Mouse (Mus musculus): ENCODE results near the gene Mrps6. TPM values are rescaled to one million over a fixed set of nuclear protein-coding genes. Genes with fewer than 3 reads are reported as not detected.

Gene Mrps6
- polyA plus RNA-seq, 1 experiment, result 64.2 TPM

- Histone ChIP-seq H3K27ac (ENCODE audit: insufficient read depth, low read length) (no peak overlapping the region), H3K9ac (ENCODE audit: low read depth, poor library complexity, severe bottlenecking) (peak overlapping the region; percentile 94), H3K4me3 (ENCODE audit: low read depth, low read length) (peak overlapping the region; percentile 82), H3K36me3 (ENCODE audit: control insufficient read depth, insufficient read depth, low read length, poor library complexity, severe bottlenecking) (peaks cover 5% of the 10 kb centered on the region; the same call in 1 of the 2 replicates), H3K27me3 (ENCODE audit: control insufficient read depth, insufficient read depth, low read length, poor library complexity, severe bottlenecking) (no peaks in the 10 kb centered on the region), H3K4me1 (ENCODE audit: control insufficient read depth, insufficient read depth, low read length) (no peaks in the 10 kb centered on the region), H3K9me3 (replicated peaks; ENCODE audit: control insufficient read depth, insufficient read depth, low read length, poor library complexity, severe bottlenecking) (no peaks in the 10 kb centered on the region)
- TF ChIP-seq CTCF (IDR thresholded peaks at IDR 0.05; ENCODE audit: low read depth, low read length), result no peak
- TF ChIP-seq EP300 (IDR thresholded peaks at IDR 0.05; ENCODE audit: insufficient read depth, low read depth, low read length), result no peak
- no peak for TF ChIP-seq POLR2A (IDR thresholded peaks at IDR 0.05; ENCODE audit: insufficient read depth, low read length)
These were observed 862 bp downstream of the Mrps6 start for GRCm38 (mm10) chr16:92058644-92059620.

DNA sequence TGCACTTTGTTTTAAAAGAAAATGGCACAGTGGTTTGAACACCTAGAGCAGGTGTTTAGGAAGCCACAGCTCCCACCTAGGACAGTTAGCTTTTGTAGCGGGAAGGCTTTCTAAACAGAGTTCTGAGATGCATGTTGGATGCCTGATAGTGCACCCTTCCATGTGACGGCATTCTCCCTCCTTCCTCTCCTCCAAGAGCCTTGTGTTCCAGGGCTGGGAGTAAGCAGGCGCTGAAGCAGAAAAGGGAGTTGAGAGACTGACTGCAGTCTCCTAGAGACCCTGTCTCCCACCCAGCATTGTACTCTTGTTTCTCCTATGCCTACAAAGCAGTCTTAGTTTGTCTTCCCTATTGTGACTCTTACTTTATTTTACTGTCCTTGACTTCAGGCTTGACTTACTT lies 2.1 kb downstream of the Mrps6 start:
- H3K9ac ChIP-seq (ENCODE audit: low read depth, poor library complexity, severe bottlenecking), result no peak overlapping the region
- no peaks in the 10 kb centered on the region for H3K27me3 ChIP-seq (ENCODE audit: control insufficient read depth, insufficient read depth, low read length, poor library complexity, severe bottlenecking)
- TF ChIP-seq POLR2A (IDR thresholded peaks at IDR 0.05; ENCODE audit: insufficient read depth, low read length), result no peak
- TF ChIP-seq CTCF (IDR thresholded peaks at IDR 0.05; ENCODE audit: low read depth, low read length), result no peak
- no peak for TF ChIP-seq EP300 (IDR thresholded peaks at IDR 0.05; ENCODE audit: insufficient read depth, low read depth, low read length)
- H3K36me3 ChIP-seq (ENCODE audit: control insufficient read depth, insufficient read depth, low read length, poor library complexity, severe bottlenecking), result peaks cover 5% of the 10 kb centered on the region; the same call in 1 of the 2 replicates
- H3K4me1 ChIP-seq (ENCODE audit: control insufficient read depth, insufficient read depth, low read length), result no peaks in the 10 kb centered on the region
- no peak overlapping the region for H3K27ac ChIP-seq (ENCODE audit: insufficient read depth, low read length)
- H3K9me3 ChIP-seq (replicated peaks; ENCODE audit: control insufficient read depth, insufficient read depth, low read length, poor library complexity, severe bottlenecking), result no peaks in the 10 kb centered on the region
- H3K4me3 ChIP-seq (ENCODE audit: low read depth, low read length), result no peak overlapping the region

DNA sequence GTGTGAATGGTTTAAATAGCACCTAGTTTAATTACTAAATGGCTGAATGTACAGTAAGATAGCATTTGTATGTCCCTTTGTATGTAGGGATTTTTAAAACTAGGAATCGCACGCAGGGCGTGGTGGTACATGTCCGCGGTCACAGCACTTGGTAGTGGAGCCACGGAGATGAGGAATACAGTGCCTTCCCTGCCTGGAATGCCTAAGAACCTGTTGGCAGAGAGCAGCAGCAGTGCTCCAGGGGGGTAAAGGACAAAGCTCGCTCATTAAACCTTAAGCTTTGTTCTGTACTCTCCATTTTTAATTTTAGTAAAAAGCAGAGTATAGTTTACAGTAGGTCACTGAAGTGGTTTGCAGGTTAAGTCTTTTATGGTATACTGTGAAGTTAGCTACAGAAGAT lies 3.5 kb downstream of the Mrps6 start:
- Histone ChIP-seq H3K36me3 (ENCODE audit: control insufficient read depth, insufficient read depth, low read length, poor library complexity, severe bottlenecking) (peaks cover 8% of the 10 kb centered on the region), H3K27me3 (ENCODE audit: control insufficient read depth, insufficient read depth, low read length, poor library complexity, severe bottlenecking) (no peaks in the 10 kb centered on the region)

DNA sequence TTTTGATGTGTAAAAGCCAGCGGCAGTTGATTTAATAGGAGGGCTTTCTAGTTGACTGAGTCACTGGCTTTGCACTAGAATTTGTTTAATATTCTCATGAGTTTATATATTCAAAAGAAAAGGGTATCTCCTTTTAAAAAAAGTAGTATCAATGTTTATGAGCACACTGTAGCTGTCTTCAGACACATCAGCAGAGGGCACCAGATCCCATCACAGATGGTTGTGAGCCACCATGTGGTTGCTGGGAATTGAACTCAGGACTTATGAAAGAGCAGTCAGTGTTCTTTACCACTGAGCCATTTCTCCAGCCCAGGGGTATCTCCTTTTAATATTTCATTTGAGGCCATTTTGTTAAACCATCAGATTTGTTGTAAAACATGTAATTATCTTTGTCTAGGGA lies 4.8 kb downstream of the Mrps6 start:
- Histone ChIP-seq H3K4me3 (ENCODE audit: low read depth, low read length) (no peak overlapping the region), H3K4me1 (ENCODE audit: control insufficient read depth, insufficient read depth, low read length) (no peaks in the 10 kb centered on the region), H3K27me3 (ENCODE audit: control insufficient read depth, insufficient read depth, low read length, poor library complexity, severe bottlenecking) (no peaks in the 10 kb centered on the region), H3K9ac (ENCODE audit: low read depth, poor library complexity, severe bottlenecking) (no peak overlapping the region), H3K27ac (ENCODE audit: insufficient read depth, low read length) (no peak overlapping the region), H3K9me3 (replicated peaks; ENCODE audit: control insufficient read depth, insufficient read depth, low read length, poor library complexity, severe bottlenecking) (no peaks in the 10 kb centered on the region), H3K36me3 (ENCODE audit: control insufficient read depth, insufficient read depth, low read length, poor library complexity, severe bottlenecking) (peaks cover 12% of the 10 kb centered on the region)
- TF ChIP-seq CTCF (IDR thresholded peaks at IDR 0.05; ENCODE audit: low read depth, low read length) (no peak), EP300 (IDR thresholded peaks at IDR 0.05; ENCODE audit: insufficient read depth, low read depth, low read length) (no peak), POLR2A (IDR thresholded peaks at IDR 0.05; ENCODE audit: insufficient read depth, low read length) (no peak)

More for the DNA sequence above, 3.5 kb downstream of the Mrps6 start:
- no peaks in the 10 kb centered on the region for H3K4me1 ChIP-seq (ENCODE audit: control insufficient read depth, insufficient read depth, low read length)
- H3K9ac ChIP-seq (ENCODE audit: low read depth, poor library complexity, severe bottlenecking), result no peak overlapping the region
- no peak overlapping the region for H3K4me3 ChIP-seq (ENCODE audit: low read depth, low read length)
- no peak for TF ChIP-seq EP300 (IDR thresholded peaks at IDR 0.05; ENCODE audit: insufficient read depth, low read depth, low read length)
- TF ChIP-seq POLR2A (IDR thresholded peaks at IDR 0.05; ENCODE audit: insufficient read depth, low read length), result no peak
- no peaks in the 10 kb centered on the region for H3K9me3 ChIP-seq (replicated peaks; ENCODE audit: control insufficient read depth, insufficient read depth, low read length, poor library complexity, severe bottlenecking)
- H3K27ac ChIP-seq (ENCODE audit: insufficient read depth, low read length), result no peak overlapping the region

DNA sequence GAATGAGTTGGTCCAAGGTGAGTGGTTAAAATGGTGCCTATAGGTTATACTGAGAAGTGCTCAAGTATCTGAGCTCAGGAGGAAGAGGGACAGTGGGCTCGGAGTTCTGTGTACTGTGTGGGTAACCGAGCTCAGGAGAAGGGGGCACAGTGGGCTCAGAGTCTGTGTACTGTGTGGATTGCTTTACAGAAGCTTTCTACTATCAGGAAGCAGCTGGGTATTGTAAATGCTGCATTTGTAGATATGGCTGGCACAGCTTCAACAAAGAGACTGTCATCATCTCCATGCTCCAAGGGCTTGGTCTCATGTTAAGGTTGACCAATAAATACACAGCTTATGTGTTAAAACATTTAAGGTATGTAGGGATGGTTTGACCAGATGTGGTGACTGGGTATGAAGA lies 6.7 kb downstream of the Mrps6 start:
- no peak overlapping the region for H3K4me3 ChIP-seq (ENCODE audit: low read depth, low read length)
- no peak overlapping the region for H3K9ac ChIP-seq (ENCODE audit: low read depth, poor library complexity, severe bottlenecking)
- peaks cover 3% of the 10 kb centered on the region for H3K4me1 ChIP-seq (ENCODE audit: control insufficient read depth, insufficient read depth, low read length)
- no peak overlapping the region for H3K27ac ChIP-seq (ENCODE audit: insufficient read depth, low read length)
- no peaks in the 10 kb centered on the region for H3K9me3 ChIP-seq (replicated peaks; ENCODE audit: control insufficient read depth, insufficient read depth, low read length, poor library complexity, severe bottlenecking)
- H3K27me3 ChIP-seq (ENCODE audit: control insufficient read depth, insufficient read depth, low read length, poor library complexity, severe bottlenecking), result no peaks in the 10 kb centered on the region
- peaks cover 12% of the 10 kb centered on the region for H3K36me3 ChIP-seq (ENCODE audit: control insufficient read depth, insufficient read depth, low read length, poor library complexity, severe bottlenecking)
- TF ChIP-seq EP300 (IDR thresholded peaks at IDR 0.05; ENCODE audit: insufficient read depth, low read depth, low read length), result no peak
- TF ChIP-seq CTCF (IDR thresholded peaks at IDR 0.05; ENCODE audit: low read depth, low read length), result no peak
- no peak for TF ChIP-seq POLR2A (IDR thresholded peaks at IDR 0.05; ENCODE audit: insufficient read depth, low read length)

DNA sequence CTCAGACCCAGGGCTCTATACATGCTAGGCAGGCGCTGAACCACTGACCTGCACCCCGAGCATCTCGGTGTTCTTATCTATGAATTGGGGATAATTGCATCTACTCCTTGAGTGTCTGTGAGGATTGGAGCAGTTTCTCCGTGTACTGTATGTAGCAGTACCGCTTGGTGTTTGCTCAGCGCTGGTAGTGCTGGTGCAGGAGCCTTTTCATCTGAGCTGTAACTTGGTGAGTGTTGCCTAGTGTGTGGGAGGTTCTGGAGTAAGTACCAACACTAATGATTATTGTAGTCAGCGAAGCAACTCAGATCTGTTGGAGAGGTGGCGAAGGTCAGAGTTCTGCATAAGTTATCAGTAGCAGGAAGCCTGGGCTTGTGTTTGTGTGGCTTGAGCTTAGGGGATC lies 12.3 kb downstream of the Mrps6 start:
- no peak for TF ChIP-seq POLR2A (IDR thresholded peaks at IDR 0.05; ENCODE audit: insufficient read depth, low read length)
- no peak for TF ChIP-seq EP300 (IDR thresholded peaks at IDR 0.05; ENCODE audit: insufficient read depth, low read depth, low read length)
- no peak for TF ChIP-seq CTCF (IDR thresholded peaks at IDR 0.05; ENCODE audit: low read depth, low read length)
- no peak overlapping the region for H3K27ac ChIP-seq (ENCODE audit: insufficient read depth, low read length)
- H3K9ac ChIP-seq (ENCODE audit: low read depth, poor library complexity, severe bottlenecking), result no peak overlapping the region
- H3K4me1 ChIP-seq (ENCODE audit: control insufficient read depth, insufficient read depth, low read length), result peaks cover 3% of the 10 kb centered on the region
- no peaks in the 10 kb centered on the region for H3K27me3 ChIP-seq (ENCODE audit: control insufficient read depth, insufficient read depth, low read length, poor library complexity, severe bottlenecking)
- H3K4me3 ChIP-seq (ENCODE audit: low read depth, low read length), result no peak overlapping the region
- peaks cover 8% of the 10 kb centered on the region; the same call in 1 of the 2 replicates for H3K36me3 ChIP-seq (ENCODE audit: control insufficient read depth, insufficient read depth, low read length, poor library complexity, severe bottlenecking)
- no peaks in the 10 kb centered on the region for H3K9me3 ChIP-seq (replicated peaks; ENCODE audit: control insufficient read depth, insufficient read depth, low read length, poor library complexity, severe bottlenecking)
